Mouse (Mus musculus) small intestine, adult 2 months (tissue): ENCODE measurements around the gene Ucp3.

Experiments
- CTCF ChIP-seq: fragments of 200-500 bp; IDR thresholded peaks from 2 replicates; pipeline ENCODE4 v1.5.1; 2012; ENCODE audit warnings: low read depth, mild to moderate bottlenecking, control low read depth, inconsistent platforms, low read length, moderate library complexity, mixed read lengths; ENCODE audit not compliant: insufficient replicate concordance, insufficient read length; ENCODE audit errors: extremely low read depth
- POLR2A ChIP-seq: fragments of 200-500 bp; IDR thresholded peaks from 2 replicates; pipeline ENCODE4 v1.6.1; 2012; ENCODE audit warnings: low read depth, mild to moderate bottlenecking, control low read depth, inconsistent platforms, low read length, moderate library complexity

DNA sequence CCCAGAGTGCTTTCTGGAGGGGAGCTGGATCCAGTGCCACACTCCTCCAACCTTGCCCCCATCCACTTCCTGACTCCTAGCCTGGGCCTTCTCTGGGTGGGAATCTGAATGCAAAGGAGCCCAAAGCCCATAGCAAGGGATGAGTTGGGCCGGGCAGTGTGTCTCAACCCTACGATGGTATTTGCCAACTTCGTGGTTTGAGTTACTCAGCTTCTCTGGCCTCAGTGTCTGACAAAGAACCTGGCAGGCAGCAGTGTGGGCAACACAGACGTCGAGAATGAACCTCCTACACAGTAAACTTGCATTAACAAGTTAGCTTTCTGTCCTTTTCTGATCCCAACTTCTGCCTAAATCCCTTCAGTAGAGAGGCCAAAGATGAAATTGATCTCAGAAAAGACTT, 11.7 kb downstream of the Ucp3 start:
- TF ChIP-seq CTCF (no peak), POLR2A (no peak)
